Mouse (Mus musculus): Measurements from ENCODE around the gene Slc9a1.

GRCm38 (mm10) chr4:133348051-133348775, 21.3 kb upstream of the Slc9a1 start:
- TF ChIP-seq CTCF (IDR thresholded peaks at IDR 0.05; ENCODE audit: low read depth) (no peak), EP300 (IDR thresholded peaks at IDR 0.05; ENCODE audit: low read depth) (no peak)
